Mouse (Mus musculus): ENCODE measurements around the gene Prnp.

DNA sequence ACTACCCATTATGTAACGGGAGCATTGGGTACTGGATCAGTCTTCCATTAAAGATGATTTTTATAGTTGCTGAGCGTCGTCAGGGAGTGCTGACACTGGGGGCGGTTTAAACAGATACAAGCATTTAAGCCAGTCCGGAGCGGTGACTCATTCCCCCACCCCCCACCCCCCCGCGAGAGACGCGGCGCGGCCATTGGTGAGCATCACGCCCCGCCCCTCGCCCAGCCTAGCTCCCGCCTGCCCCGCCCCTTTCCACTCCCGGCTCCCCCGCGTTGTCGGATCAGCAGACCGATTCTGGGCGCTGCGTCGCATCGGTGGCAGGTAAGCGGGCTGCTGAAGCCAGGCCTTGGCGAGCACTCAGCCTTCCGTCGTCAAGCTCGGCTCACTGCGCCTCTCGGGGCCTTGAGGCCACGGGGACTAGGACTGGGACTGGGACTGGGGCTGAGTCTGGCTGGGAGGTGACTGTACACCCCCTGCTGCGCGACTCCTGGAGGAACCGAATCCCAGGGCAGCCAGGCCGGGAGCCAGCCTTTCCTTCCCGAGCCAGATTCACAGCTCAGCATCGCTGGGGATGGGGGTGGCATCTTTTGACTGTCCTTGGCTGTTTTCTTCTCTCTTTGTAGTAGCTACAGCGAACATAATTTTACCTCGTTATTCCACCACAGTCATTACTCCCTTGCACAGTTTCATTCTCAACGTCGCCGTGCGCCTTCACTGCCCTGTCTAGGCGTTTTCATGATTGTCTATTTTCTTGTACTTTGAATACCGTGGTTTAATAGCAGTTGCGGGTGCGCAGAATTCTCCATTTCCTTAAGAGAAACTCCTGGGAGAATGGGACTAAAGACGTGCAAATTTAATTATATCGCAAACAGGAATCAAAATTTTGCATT is at the start of gene Prnp, which contains the start of gene Prn:
- TF ChIP-seq CTCF (IDR thresholded peaks at IDR 0.05; ENCODE audit: borderline replicate concordance, extremely low read depth, insufficient read depth, insufficient read length), result no peak
- TF ChIP-seq POLR2A (IDR thresholded peaks at IDR 0.05; ENCODE audit: borderline replicate concordance, extremely low read depth, insufficient read depth, insufficient read length, poor library complexity, severe bottlenecking), result peak; percentile 59; the same call in 1 of the 2 replicates

Measured in brain, embryonic 14.5 days (tissue).